Mouse (Mus musculus): Measurements from ENCODE around the gene Dcaf4.
A peak's percentile ranks its signal among the peaks of the same experiment; 100 is the strongest.

The Dcaf4 gene

DNA sequence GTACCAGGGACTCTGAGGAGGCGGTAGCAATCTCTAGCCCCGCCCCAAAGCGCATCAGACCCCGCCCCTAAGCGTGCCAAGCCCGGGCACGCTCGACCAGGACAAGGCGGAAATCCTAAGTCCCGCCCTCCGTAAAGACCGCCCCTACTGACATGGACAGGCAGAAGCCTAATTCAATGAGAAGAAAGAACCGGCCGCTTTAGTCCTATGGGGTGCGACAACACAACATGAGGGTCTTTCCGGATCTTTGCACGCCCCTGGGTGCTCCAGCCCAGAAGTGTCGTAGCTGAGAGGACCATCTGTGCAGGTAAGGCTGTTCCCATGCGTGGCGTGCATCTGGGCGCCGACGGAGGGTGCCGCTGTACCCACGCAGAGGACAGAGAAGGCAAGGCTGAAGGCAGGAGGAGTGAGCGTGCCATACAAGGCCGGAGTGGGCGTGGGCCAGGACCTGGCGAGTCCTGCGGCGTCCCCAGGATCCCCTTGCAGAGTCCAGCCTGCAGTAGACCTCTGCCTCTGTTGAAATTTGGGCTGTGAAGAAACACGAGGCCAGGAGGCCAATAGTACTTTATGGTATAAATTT is at the start of gene Dcaf4:
Gene Dcaf4, plus strand, starts transcription at position 156 of the 580 bp plus-strand sequence.
- peak; percentile 96 for DNase-seq (ENCODE audit: low spot score)

- DNase-seq (ENCODE audit: low spot score): no peak
Measured at GRCm38 (mm10) chr12:83471760-83472159, 48.5 kb upstream of the Dcaf4 start.

DNA sequence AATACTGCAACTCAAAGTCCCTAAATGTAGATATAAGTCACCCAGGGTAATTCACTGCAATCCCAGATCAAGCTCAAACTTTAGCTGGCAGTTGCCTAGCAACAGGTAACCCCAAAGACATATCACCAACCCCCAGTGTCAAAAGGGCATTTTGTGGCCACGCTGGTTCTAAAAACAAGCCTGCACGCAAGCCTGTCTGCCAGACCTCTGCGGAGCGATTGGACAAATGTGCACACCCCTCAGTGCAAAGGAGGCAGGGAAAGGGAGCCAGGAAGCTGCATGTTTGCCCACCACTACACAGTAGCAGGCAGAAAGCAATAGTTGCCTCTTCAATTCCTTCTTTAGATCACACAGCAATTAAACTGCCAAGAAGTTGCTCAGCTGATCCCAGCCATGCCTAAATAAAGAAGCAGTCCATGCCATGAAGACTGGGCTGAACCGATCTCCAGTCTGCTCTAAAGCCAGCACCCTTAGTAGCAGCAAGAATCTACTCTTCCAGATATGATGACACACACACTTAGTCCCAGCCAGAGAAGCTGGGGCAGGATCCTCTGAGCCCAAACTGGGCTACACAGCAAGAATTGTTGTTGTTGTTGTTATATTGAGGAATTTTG is 46.2 kb upstream of the Dcaf4 start:
- no peak for DNase-seq (ENCODE audit: low spot score)

DNA sequence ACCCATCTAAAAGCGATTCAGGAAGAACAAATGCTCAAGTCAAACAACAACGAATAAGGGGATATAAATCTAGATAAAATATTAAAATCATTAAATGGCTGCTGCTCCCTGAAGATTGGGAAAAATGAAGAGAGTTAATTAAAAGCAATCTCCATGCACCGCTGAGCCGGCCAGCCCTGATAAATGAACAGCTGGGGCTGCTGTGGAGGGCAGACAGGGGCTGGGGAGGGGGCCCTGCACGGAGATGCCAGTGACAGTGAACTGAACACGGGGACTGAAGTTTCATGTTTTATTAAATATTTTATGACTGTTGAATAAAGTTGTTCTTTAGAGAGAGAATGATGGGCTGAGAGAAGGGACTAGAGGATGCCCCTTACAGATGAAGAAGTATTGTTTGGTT is 44.8 kb upstream of the Dcaf4 start:
- no peak for DNase-seq (ENCODE audit: low spot score)

DNA sequence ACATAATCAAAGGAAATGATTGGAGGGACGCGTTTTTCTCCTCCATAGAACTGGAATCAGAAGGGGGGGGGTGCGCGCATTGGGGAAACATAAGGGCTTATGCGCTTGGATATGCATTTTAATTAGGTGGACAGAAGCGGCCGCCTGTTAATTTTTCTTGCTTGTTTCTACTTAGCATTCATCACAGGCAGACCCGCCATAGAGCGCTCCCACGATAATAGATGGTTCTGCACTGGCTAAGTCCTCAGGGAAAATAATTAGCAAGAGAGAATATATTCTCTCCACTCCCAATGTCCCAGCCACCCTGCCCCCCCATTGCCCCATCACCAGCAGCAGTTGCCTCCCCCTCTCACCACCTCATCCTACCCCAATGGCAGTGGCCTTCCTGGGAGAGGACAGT is 44.0 kb upstream of the Dcaf4 start:
- DNase-seq (ENCODE audit: low spot score): no peak

DNA sequence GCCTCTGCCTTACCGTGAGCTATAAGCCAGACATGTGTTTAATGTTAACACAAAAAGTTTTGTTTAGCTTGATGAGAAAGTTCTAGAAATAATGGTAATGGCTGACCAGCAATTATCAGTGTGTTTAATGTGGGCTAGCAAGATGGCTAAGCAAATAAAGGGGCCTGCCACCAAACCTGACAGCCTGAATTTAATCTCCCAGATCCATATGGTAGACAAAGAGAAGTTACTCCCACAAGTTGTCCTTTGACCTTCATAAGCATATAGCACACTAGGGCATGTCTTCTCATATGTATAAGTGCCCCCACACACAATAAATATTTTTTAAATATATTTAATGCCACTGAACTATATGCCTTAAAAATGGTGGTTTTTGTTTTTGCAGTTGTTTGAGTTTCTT is 41.1 kb upstream of the Dcaf4 start:
- no peak for DNase-seq (ENCODE audit: low spot score)

GRCm38 (mm10) chr12:83479818-83480401 is 40.4 kb upstream of the Dcaf4 start:
- no peak for DNase-seq (ENCODE audit: low spot score)

GRCm38 (mm10) chr12:83481439-83481838 is 38.8 kb upstream of the Dcaf4 start:
- DNase-seq (ENCODE audit: low spot score): peak; percentile 41

DNA sequence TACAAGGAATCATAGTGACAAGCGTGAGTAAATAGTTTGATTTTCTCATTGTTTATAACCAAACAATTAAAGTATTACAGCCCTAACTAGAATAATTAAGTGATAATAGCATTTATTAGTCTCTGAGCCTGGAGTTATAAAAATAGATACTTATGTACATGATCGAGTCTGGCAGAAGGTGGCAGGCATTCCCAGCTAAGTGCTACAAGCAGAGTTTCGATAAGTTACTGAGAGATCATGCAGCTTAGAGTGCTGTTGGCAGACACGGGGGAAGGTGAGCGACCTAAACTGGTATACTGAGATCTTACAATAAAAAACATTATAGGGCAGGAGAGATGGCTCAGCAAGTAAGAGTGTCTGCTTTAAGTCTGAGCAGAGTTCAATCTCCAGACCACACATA is 36.6 kb upstream of the Dcaf4 start:
- DNase-seq (ENCODE audit: low spot score): no peak

DNA sequence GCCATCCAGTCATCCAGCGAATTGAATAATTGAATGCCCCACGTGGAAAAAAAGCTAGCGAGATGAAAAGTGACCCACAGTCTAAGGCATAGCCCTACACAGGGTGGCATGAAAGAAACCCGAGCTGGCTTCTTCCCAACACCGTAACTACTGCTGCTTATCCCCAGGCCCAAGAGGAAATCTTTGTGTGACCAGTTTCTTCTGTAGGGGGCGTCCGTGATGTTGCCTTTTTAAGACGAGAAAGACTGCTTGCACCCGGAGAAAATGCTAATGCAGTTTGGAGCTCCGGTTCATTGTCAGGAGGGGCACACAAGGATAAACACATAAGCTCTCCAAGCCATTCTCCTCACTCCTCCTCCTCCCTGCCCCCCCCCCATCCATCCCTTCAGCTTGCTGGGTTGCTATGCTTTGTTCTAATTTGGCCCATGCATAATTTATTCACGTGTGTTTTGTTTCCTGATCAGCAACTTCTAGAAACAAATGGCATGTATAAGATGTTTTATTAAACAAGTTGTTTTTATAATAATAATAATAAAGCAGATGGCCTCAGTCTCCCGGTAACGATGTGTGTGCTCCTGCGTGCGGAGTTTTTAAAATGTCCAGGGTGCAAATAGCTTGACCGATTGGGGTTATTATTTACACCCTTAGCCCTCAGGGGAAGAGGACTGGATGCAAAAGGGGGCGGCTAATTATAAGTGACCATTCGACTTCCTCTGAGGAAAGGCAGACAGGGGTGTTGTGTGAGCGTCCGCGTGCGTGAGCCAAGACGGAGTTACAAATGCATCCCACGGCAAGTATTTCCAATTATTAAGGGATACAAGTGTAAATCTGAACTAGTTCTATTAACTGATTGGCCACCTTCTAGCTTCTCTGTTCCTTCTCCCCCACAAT is 35.2 kb upstream of the Dcaf4 start:
- no peak for DNase-seq (ENCODE audit: low spot score)

DNA sequence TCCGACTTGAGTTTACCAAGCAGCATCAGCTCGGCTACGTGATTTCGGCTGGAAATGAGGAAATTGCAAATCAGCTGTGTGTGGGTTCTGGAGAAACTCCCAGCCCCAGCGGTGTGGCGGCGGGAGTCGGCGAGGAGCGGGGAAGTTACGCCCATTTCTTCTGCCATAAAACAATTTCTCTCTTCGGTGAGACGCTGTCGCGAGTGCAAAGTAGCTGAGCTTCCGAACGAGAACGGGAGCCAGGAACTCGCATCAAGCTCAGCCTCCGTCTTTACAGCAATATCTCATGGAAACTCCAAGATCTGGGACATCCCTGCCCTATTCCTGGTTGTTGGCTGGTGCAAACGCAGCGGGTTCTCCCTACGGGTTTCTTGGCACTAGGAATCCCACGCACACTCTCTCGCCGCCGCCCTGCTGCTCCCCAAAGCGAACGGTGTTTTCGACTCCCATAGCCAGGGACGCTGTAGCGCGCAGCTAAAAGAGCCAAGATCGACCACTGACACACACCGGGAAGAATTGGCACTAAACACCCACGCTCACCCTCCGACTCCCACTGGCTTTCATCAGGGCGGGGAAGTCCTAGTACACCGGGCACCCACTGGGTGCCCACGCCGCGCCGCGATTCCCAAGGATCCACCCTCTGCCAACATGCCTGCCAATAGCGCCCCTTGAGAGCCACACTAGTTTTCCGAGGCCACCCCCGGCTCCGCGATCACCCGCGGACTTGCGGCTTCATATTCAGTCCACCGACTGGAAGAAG is 34.2 kb upstream of the Dcaf4 start:
- peak; percentile 33 for DNase-seq (ENCODE audit: low spot score)

GRCm38 (mm10) chr12:83486671-83487461 is 33.4 kb upstream of the Dcaf4 start:
- peak; percentile 77 for DNase-seq (ENCODE audit: low spot score)

- peak; percentile 99 for DNase-seq (ENCODE audit: low spot score)
Measured at GRCm38 (mm10) chr12:83487476-83487991, 32.7 kb upstream of the Dcaf4 start, which contains the start of gene Dpf3. Dpf3 (minus strand) TSS chr12:83487716.

DNA sequence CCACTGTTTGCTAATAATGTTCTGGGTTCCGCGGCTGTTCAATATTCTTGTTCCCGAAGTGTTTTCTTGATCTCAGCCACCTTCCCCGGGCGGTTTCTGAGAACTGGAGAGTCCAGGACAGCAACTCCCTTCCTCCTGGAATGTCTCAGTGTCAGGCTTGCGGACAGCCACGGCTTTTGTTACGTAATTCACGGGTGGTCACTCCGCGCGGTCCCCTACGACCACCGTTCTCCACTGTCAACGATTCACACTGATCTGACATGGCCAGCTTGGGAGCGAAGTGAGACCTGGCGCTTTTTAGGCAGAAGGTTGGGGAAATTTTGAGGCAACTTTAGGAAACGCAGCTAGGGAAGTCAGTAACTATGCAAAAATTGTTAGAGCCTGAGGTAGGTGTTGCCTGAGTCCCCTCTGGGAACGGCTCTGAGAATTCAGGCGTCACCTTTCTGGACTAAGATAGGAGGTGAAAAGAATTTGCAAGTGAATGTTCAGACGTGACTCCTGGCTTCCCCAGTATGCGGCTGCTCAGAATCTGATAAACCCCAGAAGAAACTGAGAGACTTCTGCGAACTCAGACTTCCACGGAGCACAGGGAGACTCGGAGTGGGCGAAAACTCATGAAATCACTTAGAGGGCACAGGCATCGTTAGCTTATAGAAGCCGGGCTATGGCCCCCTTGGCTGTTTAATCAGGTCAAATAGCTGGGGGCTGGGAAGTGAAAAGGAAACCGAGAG is 31.9 kb upstream of the Dcaf4 start:
- DNase-seq (ENCODE audit: low spot score): peak; percentile 50

- no peak for DNase-seq (ENCODE audit: low spot score)
Measured at GRCm38 (mm10) chr12:83489748-83490147, 30.5 kb upstream of the Dcaf4 start.

- no peak for DNase-seq (ENCODE audit: low spot score)
Measured at GRCm38 (mm10) chr12:83491609-83492008, 28.7 kb upstream of the Dcaf4 start.

- no peak for DNase-seq (ENCODE audit: low spot score)
Measured at GRCm38 (mm10) chr12:83492808-83493207, 27.5 kb upstream of the Dcaf4 start.

DNA sequence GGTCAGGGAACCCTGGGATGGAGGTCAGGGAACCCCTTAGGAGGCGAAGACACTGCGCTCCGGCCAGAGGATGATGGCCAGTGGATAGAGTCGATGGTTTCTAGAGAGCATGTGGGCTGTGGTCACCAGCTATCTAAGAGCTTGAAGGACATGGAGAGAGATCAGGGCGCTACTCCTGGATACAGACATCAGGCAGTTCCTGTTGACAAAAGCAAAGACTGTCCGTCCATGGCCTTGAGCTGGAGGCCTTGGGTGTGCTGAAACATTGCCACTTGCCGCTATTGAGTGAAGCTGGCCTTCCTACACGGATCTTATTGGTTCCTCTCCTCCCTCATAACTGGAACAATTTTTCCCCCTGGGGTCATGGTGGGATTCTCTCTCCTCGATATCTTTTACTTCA is 26.1 kb upstream of the Dcaf4 start:
- no peak for DNase-seq (ENCODE audit: low spot score)

DNA sequence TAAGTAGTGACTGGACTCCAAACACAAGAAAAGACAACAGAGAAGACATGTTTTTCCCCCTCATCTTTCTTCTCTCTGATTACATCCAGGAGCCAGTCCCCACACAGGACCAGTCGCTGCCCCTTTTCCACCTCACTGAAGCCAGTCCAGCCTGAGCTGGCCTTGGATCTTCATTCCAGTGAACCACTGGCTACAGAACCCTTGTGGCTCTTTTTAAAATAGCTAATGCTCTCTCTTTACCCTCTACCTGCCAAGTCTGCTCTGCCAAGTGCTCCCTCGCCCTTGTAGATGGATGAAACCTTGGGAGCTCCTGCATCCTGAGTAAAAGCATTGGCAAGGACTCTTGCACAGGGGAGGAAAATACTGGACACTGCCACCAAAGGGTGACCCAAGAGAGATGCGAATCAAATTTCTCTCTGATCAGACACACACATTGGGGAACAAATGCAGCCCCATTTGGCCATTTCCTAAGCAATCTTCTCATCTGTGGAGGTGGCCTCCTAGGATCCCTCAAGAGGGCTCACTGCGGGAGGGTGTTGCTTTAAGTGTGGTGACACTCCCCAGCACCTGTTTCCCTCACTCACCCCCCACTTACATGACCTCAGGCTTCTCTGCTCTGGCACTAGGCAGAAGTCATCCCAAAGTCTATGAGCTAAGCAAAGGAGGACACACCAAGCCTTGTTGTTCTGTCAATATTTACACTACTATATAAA is 24.9 kb upstream of the Dcaf4 start:
- DNase-seq (ENCODE audit: low spot score): no peak

- peak; percentile 47 for DNase-seq (ENCODE audit: low spot score)
Measured at GRCm38 (mm10) chr12:83495961-83496282, 24.3 kb upstream of the Dcaf4 start.

Data from yolk sac, embryonic 10.5 days (tissue).